Mouse (Mus musculus) midbrain, embryonic 12.5 days (tissue): ENCODE results near the gene Baz2b. TPM values are rescaled to one million over a fixed set of nuclear protein-coding genes. Genes with fewer than 3 reads are reported as not detected.

ENCODE experiments used
- ATAC-seq: fragments of 200-750 bp; cut with Nextera tagmentation; 2 replicates; pipeline ENCODE4 v1.8.0; 2017; ENCODE audit warnings: low read depth, moderate TSS enrichment, moderate library complexity; ENCODE audit not compliant: low FRiP score
- H3K27ac ChIP-seq: fragments of 300-500 bp; sonication (generic); replicated peaks from 2 replicates; pipeline ENCODE4 v1.5.1; 2016; ENCODE audit warnings: mild to moderate bottlenecking
- H3K27me3 ChIP-seq: fragments of 300-500 bp; sonication (generic); 2 replicates; pipeline ENCODE4 v1.6.1; 2016; ENCODE audit warnings: mild to moderate bottlenecking
- H3K36me3 ChIP-seq: fragments of 300-500 bp; sonication (generic); 2 replicates; pipeline ENCODE4 v1.6.1; 2016
- H3K4me1 ChIP-seq: fragments of 300-500 bp; sonication (generic); 2 replicates; pipeline ENCODE4 v1.6.1; 2016
- H3K4me2 ChIP-seq: fragments of 300-500 bp; sonication (generic); replicated peaks from 2 replicates; pipeline ENCODE4 v1.6.1; 2016; ENCODE audit warnings: mild to moderate bottlenecking, moderate library complexity
- H3K4me3 ChIP-seq: fragments of 300-500 bp; sonication (generic); 2 replicates; pipeline ENCODE4 v1.5.1; 2016; ENCODE audit warnings: mild to moderate bottlenecking
- H3K9ac ChIP-seq: fragments of 300-500 bp; sonication (generic); replicated peaks from 2 replicates; pipeline ENCODE4 v1.6.1; 2016; ENCODE audit warnings: mild to moderate bottlenecking, moderate library complexity
- H3K9me3 ChIP-seq: fragments of 300-500 bp; sonication (generic); 2 replicates; pipeline ENCODE4 v1.6.1; 2016; ENCODE audit warnings: mild to moderate bottlenecking
- WGBS: fragments of 180-500 bp; shearing (Covaris S2); methylation state at CpG from one replicate; pipeline ENCODE4 v1.1.7; 2016; 5-methylcytosine and 5-hydroxymethylcytosine counted together
- polyA plus RNA-seq: library from polyadenylated mRNA; unstranded; fragments of >200 nt; fragmentation: Nextera tagmentation; extraction: Ambion mirVana; gene quantifications from 2 replicates; pipeline ENCODE4 v1.2.1, GENCODE M21; 2016

Gene Baz2b
- polyA plus RNA-seq = 86.9 and 96.0 TPM in 2 replicates

- Histone ChIP-seq H3K4me3 (peak within 1 kb of the TSS; percentile 91), H3K4me1 (peaks cover 23% of the 10 kb centered on the region), H3K9me3 (no peaks in the 10 kb centered on the region), H3K36me3 (0 out of 2 replicates have a peak, but pooled peaks cover 4% of the 10 kb centered on the region), H3K9ac (peak within 1 kb of the TSS; percentile 94), H3K4me2 (peak within 1 kb of the TSS; percentile 77), H3K27ac (peak within 1 kb of the TSS; percentile 95), H3K27me3 (peaks cover 5% of the 10 kb centered on the region; the same call in 1 of the 2 replicates)
- WGBS = under 1% methylated on average over 68 of the region's 109 CpGs
- ATAC-seq = peak; percentile 93
Observed at GRCm38 (mm10) chr2:60209703-60210651, at the start of gene Baz2b, which contains the start of gene March7. TSS of gene Baz2b (minus strand) at chr2:60209839. TSS of gene March7 (plus strand) at chr2:60209887.

GRCm38 (mm10) chr2:60259186-60259585, 49.5 kb upstream of the Baz2b start:
- no peak overlapping the region for H3K4me2 ChIP-seq
- no peaks in the 10 kb centered on the region for H3K27me3 ChIP-seq
- no peak overlapping the region for H3K4me3 ChIP-seq
- H3K27ac ChIP-seq = no peak overlapping the region
- no peaks in the 10 kb centered on the region for H3K9me3 ChIP-seq
- H3K36me3 ChIP-seq = no peaks in the 10 kb centered on the region
- WGBS = 98% methylated on average over 5 of the region's 5 CpGs
- ATAC-seq = no peak
- no peaks in the 10 kb centered on the region for H3K4me1 ChIP-seq
- no peak overlapping the region for H3K9ac ChIP-seq

GRCm38 (mm10) chr2:60256751-60257150, 47.1 kb upstream of the Baz2b start:
- no peak overlapping the region for H3K4me2 ChIP-seq
- H3K36me3 ChIP-seq = no peaks in the 10 kb centered on the region
- H3K27ac ChIP-seq = no peak overlapping the region
- no peak overlapping the region for H3K4me3 ChIP-seq
- H3K27me3 ChIP-seq = no peaks in the 10 kb centered on the region
- H3K9me3 ChIP-seq = no peaks in the 10 kb centered on the region
- 87% methylated on average over 2 of the region's 2 CpGs for WGBS
- no peak for ATAC-seq
- H3K4me1 ChIP-seq = no peaks in the 10 kb centered on the region
- H3K9ac ChIP-seq = no peak overlapping the region

- peaks cover 9% of the 10 kb centered on the region for H3K36me3 ChIP-seq
- H3K4me3 ChIP-seq = no peak overlapping the region
- H3K9me3 ChIP-seq = no peaks in the 10 kb centered on the region
- H3K9ac ChIP-seq = no peak overlapping the region
- no peaks in the 10 kb centered on the region for H3K4me1 ChIP-seq
- no peak for ATAC-seq
- no peak overlapping the region for H3K4me2 ChIP-seq
- no peak overlapping the region for H3K27ac ChIP-seq
- no peaks in the 10 kb centered on the region for H3K27me3 ChIP-seq
Observed at GRCm38 (mm10) chr2:60253506-60253905, 43.9 kb upstream of the Baz2b start.

GRCm38 (mm10) chr2:60252782-60253181, 43.1 kb upstream of the Baz2b start:
- no peak overlapping the region for H3K9ac ChIP-seq
- WGBS = 86% methylated on average over 4 of the region's 4 CpGs
- H3K27me3 ChIP-seq = no peaks in the 10 kb centered on the region
- H3K4me2 ChIP-seq = no peak overlapping the region
- H3K27ac ChIP-seq = no peak overlapping the region
- H3K9me3 ChIP-seq = no peaks in the 10 kb centered on the region
- no peak for ATAC-seq
- no peaks in the 10 kb centered on the region for H3K4me1 ChIP-seq
- H3K4me3 ChIP-seq = no peak overlapping the region
- H3K36me3 ChIP-seq = peaks cover 9% of the 10 kb centered on the region

GRCm38 (mm10) chr2:60234506-60234905, 24.9 kb upstream of the Baz2b start:
- Histone ChIP-seq H3K36me3 (peaks cover 71% of the 10 kb centered on the region), H3K9ac (no peak overlapping the region), H3K27me3 (no peaks in the 10 kb centered on the region), H3K27ac (no peak overlapping the region), H3K4me3 (no peak overlapping the region), H3K4me2 (no peak overlapping the region), H3K4me1 (no peaks in the 10 kb centered on the region), H3K9me3 (no peaks in the 10 kb centered on the region)
- WGBS = 89% methylated on average over 7 of the region's 7 CpGs
- ATAC-seq = no peak

GRCm38 (mm10) chr2:60233147-60233546, 23.5 kb upstream of the Baz2b start:
- Histone ChIP-seq H3K9me3 (no peaks in the 10 kb centered on the region), H3K4me2 (no peak overlapping the region), H3K9ac (no peak overlapping the region), H3K36me3 (peaks cover 61% of the 10 kb centered on the region), H3K4me1 (no peaks in the 10 kb centered on the region), H3K27me3 (no peaks in the 10 kb centered on the region), H3K27ac (no peak overlapping the region), H3K4me3 (no peak overlapping the region)
- ATAC-seq = no peak
- 70% methylated on average over 2 of the region's 2 CpGs for WGBS

GRCm38 (mm10) chr2:60230361-60230760, 20.7 kb upstream of the Baz2b start:
- 93% methylated on average over 2 of the region's 2 CpGs for WGBS
- H3K4me3 ChIP-seq = no peak overlapping the region
- H3K27me3 ChIP-seq = no peaks in the 10 kb centered on the region
- 0 out of 2 replicates have a peak, but pooled peaks cover 3% of the 10 kb centered on the region for H3K4me1 ChIP-seq
- H3K9me3 ChIP-seq = no peaks in the 10 kb centered on the region
- no peak overlapping the region for H3K4me2 ChIP-seq
- no peak overlapping the region for H3K27ac ChIP-seq
- peaks cover 44% of the 10 kb centered on the region for H3K36me3 ChIP-seq
- ATAC-seq = no peak
- H3K9ac ChIP-seq = no peak overlapping the region

GRCm38 (mm10) chr2:60228470-60228869, 18.8 kb upstream of the Baz2b start:
- H3K4me1 ChIP-seq = 0 out of 2 replicates have a peak, but pooled peaks cover 3% of the 10 kb centered on the region
- no peaks in the 10 kb centered on the region for H3K27me3 ChIP-seq
- H3K27ac ChIP-seq = no peak overlapping the region
- no peak overlapping the region for H3K4me2 ChIP-seq
- WGBS = 89% methylated on average over 1 of the region's 1 CpGs
- H3K4me3 ChIP-seq = no peak overlapping the region
- no peaks in the 10 kb centered on the region for H3K9me3 ChIP-seq
- peaks cover 32% of the 10 kb centered on the region for H3K36me3 ChIP-seq
- H3K9ac ChIP-seq = no peak overlapping the region
- ATAC-seq = no peak

- H3K27me3 ChIP-seq = no peaks in the 10 kb centered on the region
- no peak overlapping the region for H3K27ac ChIP-seq
- no peaks in the 10 kb centered on the region for H3K9me3 ChIP-seq
- no peak overlapping the region for H3K9ac ChIP-seq
- H3K4me1 ChIP-seq = 0 out of 2 replicates have a peak, but pooled peaks cover 5% of the 10 kb centered on the region
- 86% methylated on average over 1 of the region's 1 CpGs for WGBS
- no peaks in the 10 kb centered on the region for H3K36me3 ChIP-seq
- ATAC-seq = no peak
- H3K4me3 ChIP-seq = no peak overlapping the region
- H3K4me2 ChIP-seq = no peak overlapping the region
Observed at GRCm38 (mm10) chr2:60223489-60223888, 13.8 kb upstream of the Baz2b start.

GRCm38 (mm10) chr2:60221954-60222353, 12.3 kb upstream of the Baz2b start:
- Histone ChIP-seq H3K4me2 (no peak overlapping the region), H3K9ac (no peak overlapping the region), H3K9me3 (no peaks in the 10 kb centered on the region), H3K36me3 (no peaks in the 10 kb centered on the region), H3K27me3 (no peaks in the 10 kb centered on the region), H3K4me3 (no peak overlapping the region), H3K4me1 (0 out of 2 replicates have a peak, but pooled peaks cover 3% of the 10 kb centered on the region), H3K27ac (no peak overlapping the region)
- WGBS = 92% methylated on average over 2 of the region's 2 CpGs
- no peak for ATAC-seq

- no peak overlapping the region for H3K4me3 ChIP-seq
- no peak for ATAC-seq
- H3K9ac ChIP-seq = no peak overlapping the region
- no peak overlapping the region for H3K4me2 ChIP-seq
- no peaks in the 10 kb centered on the region for H3K9me3 ChIP-seq
- H3K36me3 ChIP-seq = no peaks in the 10 kb centered on the region
- 0 out of 2 replicates have a peak, but pooled peaks cover 3% of the 10 kb centered on the region for H3K4me1 ChIP-seq
- WGBS = 86% methylated on average over 6 of the region's 6 CpGs
- H3K27me3 ChIP-seq = no peaks in the 10 kb centered on the region
- no peak overlapping the region for H3K27ac ChIP-seq
Observed at GRCm38 (mm10) chr2:60221236-60221635, 11.6 kb upstream of the Baz2b start.
